Comparison of ENCODE assay signal across 21 mouse cellular contexts in genomic region chr2:133783588-133784342, GRCm38 (mm10).
A peak's percentile ranks its signal among the peaks of the same experiment; 100 is the strongest.
DNase-seq lines count a peak whose midpoint lies in the region; ATAC-seq and TF ChIP-seq lines count a peak whose summit lies in the region.
"Had no signal": no experiment of that assay in that cellular context is flagged by ENCODE, and none has a peak within 500 bp of the region (broad histone marks: within the 10 kb centered on the region; RNA-seq: fewer than 3 reads in every experiment).

No protein-coding gene starts in this region.

- no peaks in the 10 kb centered on the region for H3K4me1 ChIP-seq in forebrain, postnatal 0 days (ENCODE audit: insufficient read depth)
- no peaks in the 10 kb centered on the region for H3K4me1 ChIP-seq in forebrain, embryonic 14.5 days (ENCODE audit: control insufficient read depth, insufficient read depth, low read length)
- H3K4me1 ChIP-seq in kidney, postnatal 0 days (replicated peaks; ENCODE audit: insufficient read depth, low read length), result no peaks in the 10 kb centered on the region
- no peaks in the 10 kb centered on the region for H3K4me1 ChIP-seq in lung, embryonic 16.5 days (replicated peaks; ENCODE audit: control insufficient read depth, insufficient read depth, low read length)
- H3K4me1 ChIP-seq: forebrain, embryonic 13.5 days; hindbrain, embryonic 13.5 days; limb, embryonic 13.5 days; stomach, embryonic 15.5 days had no signal

- H3K4me2 ChIP-seq in forebrain, postnatal 0 days (ENCODE audit: low read depth), result no peak overlapping the region
- no peak overlapping the region for H3K4me2 ChIP-seq in forebrain, embryonic 14.5 days (ENCODE audit: low read length)
- H3K4me2 ChIP-seq in kidney, postnatal 0 days (ENCODE audit: low read length), result no peak overlapping the region
- H3K4me2 ChIP-seq in lung, embryonic 16.5 days (ENCODE audit: low read depth, low read length), result no peak overlapping the region
- H3K4me2 ChIP-seq: forebrain, embryonic 13.5 days; hindbrain, embryonic 13.5 days; limb, embryonic 13.5 days; midbrain, embryonic 11.5 days; stomach, embryonic 15.5 days had no signal

- H3K9me3 ChIP-seq in forebrain, postnatal 0 days (ENCODE audit: low read length), result no peaks in the 10 kb centered on the region
- no peaks in the 10 kb centered on the region for H3K9me3 ChIP-seq in forebrain, embryonic 14.5 days (replicated peaks; ENCODE audit: control insufficient read depth, low read length)
- no peaks in the 10 kb centered on the region for H3K9me3 ChIP-seq in kidney, postnatal 0 days (replicated peaks; ENCODE audit: low read length)
- no peaks in the 10 kb centered on the region for H3K9me3 ChIP-seq in lung, embryonic 16.5 days (ENCODE audit: control insufficient read depth, low read length)
- H3K9me3 ChIP-seq: forebrain, embryonic 13.5 days; hindbrain, embryonic 13.5 days; limb, embryonic 13.5 days; stomach, embryonic 15.5 days had no signal

- H3K27me3 ChIP-seq in forebrain, postnatal 0 days (ENCODE audit: insufficient read depth, low read length), result no peaks in the 10 kb centered on the region
- H3K27me3 ChIP-seq in forebrain, embryonic 14.5 days (replicated peaks; ENCODE audit: control insufficient read depth, insufficient read depth, low read length), result no peaks in the 10 kb centered on the region
- no peaks in the 10 kb centered on the region for H3K27me3 ChIP-seq in kidney, postnatal 0 days (ENCODE audit: insufficient read depth, low read length)
- no peaks in the 10 kb centered on the region for H3K27me3 ChIP-seq in lung, embryonic 16.5 days (ENCODE audit: control insufficient read depth, insufficient read depth, low read depth, low read length)
- H3K27me3 ChIP-seq: forebrain, embryonic 13.5 days; hindbrain, embryonic 13.5 days; limb, embryonic 13.5 days; stomach, embryonic 15.5 days had no signal

- H3K36me3 ChIP-seq in forebrain, postnatal 0 days (ENCODE audit: insufficient read depth), result no peaks in the 10 kb centered on the region
- no peaks in the 10 kb centered on the region for H3K36me3 ChIP-seq in forebrain, embryonic 14.5 days (ENCODE audit: control insufficient read depth, insufficient read depth, low read length)
- H3K36me3 ChIP-seq in kidney, postnatal 0 days (ENCODE audit: insufficient read depth, low read length), result no peaks in the 10 kb centered on the region
- no peaks in the 10 kb centered on the region for H3K36me3 ChIP-seq in lung, embryonic 16.5 days (ENCODE audit: control insufficient read depth, insufficient read depth, low read length)
- H3K36me3 ChIP-seq: hindbrain, embryonic 13.5 days; limb, embryonic 13.5 days; stomach, embryonic 15.5 days had no signal

- no peak overlapping the region for H3K27ac ChIP-seq in forebrain, postnatal 0 days (ENCODE audit: low read depth, low read length)
- H3K27ac ChIP-seq in forebrain, embryonic 14.5 days (ENCODE audit: low read depth, low read length), result no peak overlapping the region
- no peak overlapping the region for H3K27ac ChIP-seq in kidney, postnatal 0 days
- peak overlapping the region; percentile 52 for H3K27ac ChIP-seq in lung, embryonic 16.5 days (ENCODE audit: low read length)
- H3K27ac ChIP-seq: forebrain, embryonic 13.5 days; hindbrain, embryonic 13.5 days; limb, embryonic 13.5 days; liver, embryonic 14.5 days; stomach, embryonic 15.5 days had no signal

- WGBS in forebrain, postnatal 0 days, result 71% methylated on average over 7 of the region's 7 CpGs
- 84% methylated on average over 7 of the region's 7 CpGs for WGBS in forebrain, embryonic 14.5 days
- 41% methylated on average over 7 of the region's 7 CpGs for WGBS in kidney, postnatal 0 days
- WGBS in lung, embryonic 16.5 days, result 38% methylated on average over 7 of the region's 7 CpGs

- no peak overlapping the region for H3K9ac ChIP-seq in forebrain, postnatal 0 days
- H3K9ac ChIP-seq in forebrain, embryonic 14.5 days (ENCODE audit: low read length), result no peak overlapping the region
- H3K9ac ChIP-seq in kidney, postnatal 0 days (ENCODE audit: low read depth, low read length), result no peak overlapping the region
- no peak overlapping the region for H3K9ac ChIP-seq in lung, embryonic 16.5 days (ENCODE audit: low read length)
- H3K9ac ChIP-seq: forebrain, embryonic 13.5 days; hindbrain, embryonic 13.5 days; limb, embryonic 13.5 days; liver, embryonic 14.5 days; stomach, embryonic 15.5 days had no signal

- no peak for ATAC-seq in forebrain, postnatal 0 days
- ATAC-seq in forebrain, embryonic 14.5 days, result no peak
- ATAC-seq in kidney, postnatal 0 days (replicated peaks; ENCODE audit: low FRiP score, low read depth), result peak; percentile 84
- peak; percentile 89 for ATAC-seq in lung, embryonic 16.5 days (ENCODE audit: low read depth)
- ATAC-seq: CD4-positive, CD25-positive, alpha-beta regulatory T cell, adult 4 months; forebrain, embryonic 13.5 days had no signal

- no peak overlapping the region for H3K4me3 ChIP-seq in forebrain, postnatal 0 days (ENCODE audit: low read depth, low read length)
- H3K4me3 ChIP-seq in forebrain, embryonic 14.5 days (ENCODE audit: low read depth, low read length), result no peak overlapping the region
- no peak overlapping the region for H3K4me3 ChIP-seq in kidney, postnatal 0 days (replicated peaks; ENCODE audit: low read depth, low read length)
- H3K4me3 ChIP-seq in lung, embryonic 16.5 days (ENCODE audit: low read length), result no peak overlapping the region
- H3K4me3 ChIP-seq: forebrain, embryonic 13.5 days; hindbrain, embryonic 13.5 days; limb, embryonic 13.5 days; stomach, embryonic 15.5 days had no signal

- TF ChIP-seq CTCF in forebrain, postnatal 0 days (IDR thresholded peaks at IDR 0.05; ENCODE audit: low read depth), result no peak
- TF ChIP-seq CTCF in kidney, postnatal 0 days (IDR thresholded peaks at IDR 0.05; ENCODE audit: low read depth), result no peak

- peak; percentile 8 for DNase-seq in forebrain, postnatal 0 days
- DNase-seq in forebrain, embryonic 14.5 days (ENCODE audit: low spot score), result no peak
- DNase-seq in kidney, postnatal 0 days (ENCODE audit: low spot score), result peak; percentile 85
- DNase-seq in kidney, adult 8-10 months, result no peak
- DNase-seq in lung, adult 18-20 months, result no peak
- DNase-seq in telencephalon, adult 2 months (ENCODE audit: low read depth, low spot score), result peak; percentile 63
- no peak for DNase-seq in cerebellum, adult 9-11 months
- DNase-seq: adrenal gland, postnatal 14 days; cerebellum, postnatal 10 days; heart, postnatal 36 days; kidney, adult 2 months; thymus, adult 18-20 months; thymus, postnatal 36 days had no signal

Comparison
In these comparisons a context has a peak if more than half of its experiments do, and no peak if none do; other contexts are left out.
1. DNase-seq: peak in forebrain, postnatal 0 days (single experiment), kidney, postnatal 0 days (single experiment) and telencephalon, adult 2 months (single experiment); none in forebrain, embryonic 14.5 days (single experiment), kidney, adult 8-10 months (0 of 2), lung, adult 18-20 months (0 of 2) and cerebellum, adult 9-11 months (single experiment).
2. ATAC-seq: peak in kidney, postnatal 0 days (single experiment) and lung, embryonic 16.5 days (single experiment); none in forebrain, postnatal 0 days (single experiment) and forebrain, embryonic 14.5 days (single experiment).